Mouse (Mus musculus) embryonic facial prominence, embryonic 13.5 days (tissue): ENCODE results near the gene Fam151b. TPM values are rescaled to one million over a fixed set of nuclear protein-coding genes. Genes with fewer than 3 reads are reported as not detected.

Experiments used
- ATAC-seq: fragments of 200-750 bp; cut with Nextera tagmentation; 2 replicates; pipeline ENCODE4 v1.8.0; 2017; ENCODE audit warnings: low read depth; ENCODE audit not compliant: insufficient number of reproducible peaks, insufficient read depth, low FRiP score, low TSS enrichment
- H3K27ac ChIP-seq: fragments of 300-500 bp; sonication (generic); 2 replicates; pipeline ENCODE4 v1.5.1; 2015; ENCODE audit warnings: moderate library complexity, mild to moderate bottlenecking, inconsistent platforms
- H3K27me3 ChIP-seq: fragments of 300-500 bp; sonication (generic); 2 replicates; pipeline ENCODE4 v1.6.1; 2015; ENCODE audit warnings: mild to moderate bottlenecking, inconsistent platforms
- H3K36me3 ChIP-seq: fragments of 300-500 bp; sonication (generic); 2 replicates; pipeline ENCODE4 v1.6.1; 2015; ENCODE audit warnings: mild to moderate bottlenecking, inconsistent platforms
- H3K4me1 ChIP-seq: fragments of 300-500 bp; sonication (generic); 2 replicates; pipeline ENCODE4 v1.6.1; 2015; ENCODE audit warnings: inconsistent platforms
- H3K4me2 ChIP-seq: fragments of 300-500 bp; sonication (generic); 2 replicates; pipeline ENCODE4 v1.6.1; 2015; ENCODE audit warnings: moderate library complexity, mild to moderate bottlenecking, inconsistent platforms
- H3K4me3 ChIP-seq: fragments of 300-500 bp; sonication (generic); 2 replicates; pipeline ENCODE4 v1.5.1; 2015; ENCODE audit warnings: mild to moderate bottlenecking, inconsistent platforms
- H3K9ac ChIP-seq: fragments of 300-500 bp; sonication (generic); 2 replicates; pipeline ENCODE4 v1.6.1; 2015; ENCODE audit warnings: mild to moderate bottlenecking, inconsistent platforms
- H3K9me3 ChIP-seq: fragments of 300-500 bp; sonication (generic); 2 replicates; pipeline ENCODE4 v1.6.1; 2016; ENCODE audit warnings: inconsistent platforms
- WGBS: fragments of 180-500 bp; shearing (Covaris S2); methylation state at CpG from one replicate; pipeline ENCODE4 v1.1.7; 2015; ENCODE audit warnings: mixed read lengths; 5-methylcytosine and 5-hydroxymethylcytosine counted together
- polyA plus RNA-seq: library from polyadenylated mRNA; unstranded; fragments of >200 nt; fragmentation: Nextera tagmentation; extraction: Ambion mirVana; gene quantifications from 2 replicates; pipeline ENCODE4 v1.2.1, GENCODE M21; 2015

The Fam151b gene
- polyA plus RNA-seq, 1 experiment from 2014 or later = 0.18 TPM

DNA sequence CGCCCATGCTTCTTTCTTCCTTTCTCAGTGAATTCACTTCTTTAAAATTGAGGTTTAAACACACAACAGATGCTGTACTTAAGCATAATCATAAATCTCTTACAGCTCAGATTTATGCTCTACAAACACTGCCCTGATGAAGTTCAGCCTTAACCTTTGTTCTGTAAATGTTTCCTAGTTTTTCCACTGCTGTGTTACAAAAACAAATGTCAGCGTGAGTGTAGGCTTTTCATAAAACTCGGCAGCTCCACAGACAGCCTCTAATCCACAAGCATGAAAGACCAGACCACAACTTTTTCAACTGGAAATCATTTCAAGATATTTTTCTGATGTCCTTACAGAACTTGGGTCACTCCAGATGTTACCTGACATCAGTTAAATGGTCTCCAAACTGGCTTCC lies 80.3 kb downstream of the Fam151b start:
- no peak overlapping the region for H3K9ac ChIP-seq
- H3K9me3 ChIP-seq = no peaks in the 10 kb centered on the region
- H3K27ac ChIP-seq = no peak overlapping the region
- no peak for ATAC-seq
- no peak overlapping the region for H3K4me3 ChIP-seq
- H3K27me3 ChIP-seq = no peaks in the 10 kb centered on the region
- H3K36me3 ChIP-seq = no peaks in the 10 kb centered on the region
- 60% methylated on average over 3 of the region's 3 CpGs for WGBS
- no peak overlapping the region for H3K4me2 ChIP-seq
- no peaks in the 10 kb centered on the region for H3K4me1 ChIP-seq

GRCm38 (mm10) chr13:92402063-92402462 lies 81.8 kb downstream of the Fam151b start:
- Histone ChIP-seq H3K27ac (no peak overlapping the region), H3K4me2 (no peak overlapping the region), H3K36me3 (no peaks in the 10 kb centered on the region), H3K9ac (no peak overlapping the region), H3K27me3 (no peaks in the 10 kb centered on the region), H3K4me1 (no peaks in the 10 kb centered on the region), H3K9me3 (no peaks in the 10 kb centered on the region), H3K4me3 (no peak overlapping the region)
- WGBS = 32% methylated on average over 2 of the region's 2 CpGs
- no peak for ATAC-seq

Other genes starting within 250 kb of the Fam151b start
- 1.3 and 1.9 TPM in 2 replicates for gene Gm20379, start 178.0 kb downstream of the Fam151b start, polyA plus RNA-seq
- gene Dhfr, start 129.3 kb downstream of the Fam151b start, polyA plus RNA-seq = 15.8 and 16.1 TPM in 2 replicates
- 32.6 and 34.0 TPM in 2 replicates for gene Msh3, start 129.0 kb downstream of the Fam151b start, polyA plus RNA-seq
- gene Ankrd34b, start 58.1 kb downstream of the Fam151b start, polyA plus RNA-seq = not detected in 2 replicates
- gene Zfyve16, start 46.9 kb upstream of the Fam151b start, polyA plus RNA-seq = 12.2 and 14.9 TPM in 2 replicates
- not detected in 2 replicates for gene Spz1, start 92.2 kb upstream of the Fam151b start, polyA plus RNA-seq
- 9.4 and 13.0 TPM in 2 replicates for gene Serinc5, start 127.1 kb upstream of the Fam151b start, polyA plus RNA-seq